ENCODE assay signal across 29 mouse cellular contexts in genomic region chr4:135844400-135844799, GRCm38 (mm10). TPM values are rescaled to one million over a fixed set of nuclear protein-coding genes. Genes with fewer than 3 reads are reported as not detected.
A peak's percentile ranks its signal among the peaks of the same experiment; 100 is the strongest.
DNase-seq lines count a peak whose midpoint lies in the region; ATAC-seq lines count a peak whose summit lies in the region.
"Had no signal": no experiment of that assay in that cellular context is flagged by ENCODE, and none has a peak within 500 bp of the region (broad histone marks: within the 10 kb centered on the region; RNA-seq: fewer than 3 reads in every experiment).

No protein-coding gene starts in this region.

- H3K4me2 ChIP-seq in lung, embryonic 16.5 days (ENCODE audit: low read depth, low read length), result no peak overlapping the region
- H3K4me2 ChIP-seq in neural tube, embryonic 15.5 days, result no peak overlapping the region
- H3K4me2 ChIP-seq: forebrain, embryonic 12.5 days; heart, embryonic 12.5 days; hindbrain, embryonic 14.5 days; kidney, embryonic 15.5 days; lung, embryonic 15.5 days; midbrain, embryonic 12.5 days; stomach, embryonic 15.5 days had no signal

- H3K4me3 ChIP-seq in heart, embryonic 10.5 days, result no peak overlapping the region
- H3K4me3 ChIP-seq in lung, embryonic 16.5 days (ENCODE audit: low read length), result no peak overlapping the region
- H3K4me3 ChIP-seq in neural tube, embryonic 15.5 days (replicated peaks), result no peak overlapping the region
- H3K4me3 ChIP-seq: erythroblast, embryonic 14.5 days; forebrain, embryonic 12.5 days; heart, embryonic 12.5 days; kidney, embryonic 15.5 days; lung, embryonic 15.5 days; megakaryocyte, embryonic 14.5 days; midbrain, embryonic 12.5 days; stomach, embryonic 15.5 days had no signal

- no peaks in the 10 kb centered on the region for H3K27me3 ChIP-seq in heart, embryonic 10.5 days (ENCODE audit: insufficient read depth, poor library complexity, severe bottlenecking)
- no peaks in the 10 kb centered on the region for H3K27me3 ChIP-seq in lung, embryonic 16.5 days (ENCODE audit: control insufficient read depth, insufficient read depth, low read depth, low read length)
- H3K27me3 ChIP-seq in neural tube, embryonic 15.5 days (replicated peaks), result no peaks in the 10 kb centered on the region
- H3K27me3 ChIP-seq: forebrain, embryonic 12.5 days; heart, embryonic 12.5 days; kidney, embryonic 15.5 days; lung, embryonic 15.5 days; midbrain, embryonic 12.5 days; stomach, embryonic 15.5 days had no signal

- no peak overlapping the region for H3K27ac ChIP-seq in heart, embryonic 10.5 days
- no peak overlapping the region for H3K27ac ChIP-seq in lung, embryonic 16.5 days (ENCODE audit: low read length)
- no peak overlapping the region for H3K27ac ChIP-seq in neural tube, embryonic 15.5 days (replicated peaks)
- H3K27ac ChIP-seq: forebrain, embryonic 12.5 days; hindbrain, embryonic 14.5 days; kidney, embryonic 15.5 days; liver, embryonic 14.5 days; lung, embryonic 15.5 days; midbrain, embryonic 12.5 days; stomach, embryonic 15.5 days had no signal

- peaks cover 18% of the 10 kb centered on the region for H3K4me1 ChIP-seq in heart, embryonic 10.5 days
- no peaks in the 10 kb centered on the region for H3K4me1 ChIP-seq in lung, embryonic 16.5 days (replicated peaks; ENCODE audit: control insufficient read depth, insufficient read depth, low read length)
- H3K4me1 ChIP-seq in neural tube, embryonic 15.5 days, result no peaks in the 10 kb centered on the region
- H3K4me1 ChIP-seq: forebrain, embryonic 12.5 days; midbrain, embryonic 12.5 days; stomach, embryonic 15.5 days had no signal

- ATAC-seq in lung, embryonic 16.5 days (ENCODE audit: low read depth), result 0 out of 2 replicates have a peak, but pooled peaks have one; percentile 28
- no peak for ATAC-seq in neural tube, embryonic 15.5 days (ENCODE audit: low FRiP score)
- ATAC-seq: CD4-positive, CD25-positive, alpha-beta regulatory T cell, adult 4 months; inflammation-experienced regulatory T-cells, adult 6 months had no signal

- H3K9me3 ChIP-seq in heart, embryonic 10.5 days, result no peaks in the 10 kb centered on the region
- H3K9me3 ChIP-seq in lung, embryonic 16.5 days (ENCODE audit: control insufficient read depth, low read length), result peaks cover 4% of the 10 kb centered on the region
- no peaks in the 10 kb centered on the region for H3K9me3 ChIP-seq in neural tube, embryonic 15.5 days (replicated peaks)
- H3K9me3 ChIP-seq: forebrain, embryonic 12.5 days; kidney, embryonic 15.5 days; lung, embryonic 15.5 days; midbrain, embryonic 12.5 days; stomach, embryonic 15.5 days had no signal

- no peak overlapping the region for H3K9ac ChIP-seq in lung, embryonic 16.5 days (ENCODE audit: low read length)
- H3K9ac ChIP-seq in neural tube, embryonic 15.5 days (replicated peaks), result no peak overlapping the region
- H3K9ac ChIP-seq: forebrain, embryonic 12.5 days; heart, embryonic 12.5 days; hindbrain, embryonic 14.5 days; kidney, embryonic 15.5 days; liver, embryonic 14.5 days; lung, embryonic 15.5 days; midbrain, embryonic 12.5 days; stomach, embryonic 15.5 days had no signal

- H3K36me3 ChIP-seq in heart, embryonic 10.5 days, result no peaks in the 10 kb centered on the region
- H3K36me3 ChIP-seq in lung, embryonic 16.5 days (ENCODE audit: control insufficient read depth, insufficient read depth, low read length), result no peaks in the 10 kb centered on the region
- no peaks in the 10 kb centered on the region for H3K36me3 ChIP-seq in neural tube, embryonic 15.5 days
- H3K36me3 ChIP-seq: forebrain, embryonic 12.5 days; heart, embryonic 12.5 days; kidney, embryonic 15.5 days; lung, embryonic 15.5 days; midbrain, embryonic 12.5 days; stomach, embryonic 15.5 days had no signal

- DNase-seq in heart, embryonic 10.5 days (ENCODE audit: low spot score), result peak; percentile 33
- DNase-seq in heart, adult 8-10 months (ENCODE audit: low spot score), result no peak
- peak; percentile 49 for DNase-seq in 3134 (ENCODE audit: extremely low read depth, insufficient read length, low spot score)
- DNase-seq in lung, postnatal 36 days, result peak; percentile 74
- no peak for DNase-seq in right cerebral cortex, postnatal 14 days
- no peak for DNase-seq in urinary bladder, postnatal 25 days (ENCODE audit: low spot score)
- DNase-seq: cerebellum, adult 2 months; cerebellum, postnatal 14 days; gastrocnemius, postnatal 10 days; heart, postnatal 4 days; kidney, adult 18-20 months; kidney, postnatal 4 days; retina, postnatal 1 day; right cerebral cortex, postnatal 25 days; thymus, postnatal 14 days had no signal

- WGBS in heart, embryonic 10.5 days, result 81% methylated on average over 6 of the region's 6 CpGs
- WGBS in lung, embryonic 16.5 days, result 58% methylated on average over 6 of the region's 6 CpGs
- WGBS in neural tube, embryonic 15.5 days, result 89% methylated on average over 6 of the region's 6 CpGs

RNA-seq across cellular contexts. Expression of gene Srsf10, which starts 11.1 kb away (rescaled TPM):
- polyA plus RNA-seq in heart, embryonic 10.5 days (2016; fragmentation: Nextera tagmentation; extraction: Ambion mirVana), result 188 and 227 TPM in 2 replicates
- total RNA-seq in heart, adult 8-10 months (2022), result 10 to 100 TPM; 33.2 to 42.3 (median 37.9) TPM
- polyA plus RNA-seq in lung, embryonic 16.5 days (2015; fragmentation: Nextera tagmentation; extraction: Ambion mirVana), result 245 and 264 TPM in 2 replicates
- polyA plus RNA-seq in neural tube, embryonic 15.5 days (2015; fragmentation: Nextera tagmentation; extraction: Ambion mirVana), result 157 and 178 TPM in 2 replicates

RNA-seq across cellular contexts. Expression of gene Pnrc2, which starts 29.2 kb away (rescaled TPM):
- polyA plus RNA-seq in heart, embryonic 10.5 days (2016; fragmentation: Nextera tagmentation; extraction: Ambion mirVana), result 121 and 150 TPM in 2 replicates
- 10 to 100 TPM; 51.2 to 75.7 (median 66.5) TPM for total RNA-seq in heart, adult 8-10 months (2022)
- polyA plus RNA-seq in lung, embryonic 16.5 days (2015; fragmentation: Nextera tagmentation; extraction: Ambion mirVana), result 217 and 224 TPM in 2 replicates
- polyA plus RNA-seq in neural tube, embryonic 15.5 days (2015; fragmentation: Nextera tagmentation; extraction: Ambion mirVana), result 82.1 and 114 TPM in 2 replicates

RNA-seq across cellular contexts. Expression of gene Cnr2, which starts 50.8 kb away (rescaled TPM):
- 0.60 and 1.4 TPM in 2 replicates for polyA plus RNA-seq in heart, embryonic 10.5 days (2016; fragmentation: Nextera tagmentation; extraction: Ambion mirVana)
- total RNA-seq in heart, adult 8-10 months (2022), result under 1 TPM; 0.22 to 0.57 (median 0.36) TPM
- 1.3 TPM in 2 replicates for polyA plus RNA-seq in lung, embryonic 16.5 days (2015; fragmentation: Nextera tagmentation; extraction: Ambion mirVana)
- polyA plus RNA-seq in neural tube, embryonic 15.5 days (2015; fragmentation: Nextera tagmentation; extraction: Ambion mirVana), result 0.10 and 0.50 TPM in 2 replicates
- polyA plus RNA-seq: erythroblast, embryonic 14.5 days had no signal

Comparison
In these comparisons a context has a peak if more than half of its experiments do, and no peak if none do; other contexts are left out.
1. DNase-seq: peak in heart, embryonic 10.5 days (single experiment), 3134 (single experiment) and lung, postnatal 36 days (single experiment); none in heart, adult 8-10 months (single experiment), right cerebral cortex, postnatal 14 days (single experiment) and urinary bladder, postnatal 25 days (single experiment).